Mouse (Mus musculus) liver, postnatal 0 days (tissue): ENCODE measurements around the gene Slc39a13. TPM values are rescaled to one million over a fixed set of nuclear protein-coding genes. Genes with fewer than 3 reads are reported as not detected.

ENCODE experiments used
- ATAC-seq: fragments of 200-750 bp; cut with Nextera tagmentation; 2 replicates; pipeline ENCODE4 v1.8.0; 2017; ENCODE audit warnings: mild to moderate bottlenecking, moderate library complexity
- DNase-seq: peaks from one replicate; pipeline ENCODE4 v3.0.0-alpha.2; 2016
- H3K27ac ChIP-seq: fragments of 300-500 bp; sonication (generic); 2 replicates; pipeline ENCODE4 v1.5.1; 2014; ENCODE audit warnings: antibody characterized with exemption, moderate library complexity, mild to moderate bottlenecking, low read depth
- H3K27me3 ChIP-seq: fragments of 300-500 bp; sonication (generic); 2 replicates; pipeline ENCODE4 v1.6.1; 2014; ENCODE audit warnings: low read length, control low read depth, mixed read lengths; ENCODE audit not compliant: insufficient read depth
- H3K36me3 ChIP-seq: fragments of 300-500 bp; sonication (generic); replicated peaks from 2 replicates; pipeline ENCODE4 v1.6.1; 2014; ENCODE audit warnings: mild to moderate bottlenecking, control low read depth, low read length, moderate library complexity, mixed read lengths; ENCODE audit not compliant: insufficient read depth
- H3K4me1 ChIP-seq: fragments of 300-500 bp; sonication (generic); 2 replicates; pipeline ENCODE4 v1.6.1; 2014; ENCODE audit warnings: antibody characterized with exemption, mild to moderate bottlenecking, control low read depth; ENCODE audit not compliant: insufficient read depth
- H3K4me2 ChIP-seq: fragments of 300-500 bp; sonication (generic); 2 replicates; pipeline ENCODE4 v1.6.1; 2014; ENCODE audit warnings: low read depth, mild to moderate bottlenecking, low read length, moderate library complexity, mixed read lengths
- H3K4me3 ChIP-seq: fragments of 300-500 bp; sonication (generic); 2 replicates; pipeline ENCODE4 v1.5.1; 2014; ENCODE audit warnings: low read depth, low read length
- H3K9ac ChIP-seq: fragments of 300-500 bp; sonication (generic); replicated peaks from 2 replicates; pipeline ENCODE4 v1.6.1; 2014; ENCODE audit warnings: mild to moderate bottlenecking, moderate library complexity
- H3K9me3 ChIP-seq: fragments of 300-500 bp; sonication (generic); 2 replicates; pipeline ENCODE4 v1.6.1; 2016; ENCODE audit warnings: mild to moderate bottlenecking, control low read depth, low read length, mixed read lengths
- CTCF ChIP-seq: sonication (generic); IDR thresholded peaks from 2 replicates; pipeline ENCODE4 v1.5.1; 2016; ENCODE audit warnings: antibody characterized with exemption, low read depth
- EP300 ChIP-seq: IDR thresholded peaks from 2 replicates; pipeline ENCODE4 v1.6.1; 2016; ENCODE audit warnings: antibody characterized with exemption, low read depth, mild to moderate bottlenecking
- WGBS: fragments of 180-500 bp; shearing (Covaris S2); extraction: QIAGEN DNeasy Blood & Tissue Kit; methylation state at CpG from one replicate; pipeline ENCODE4 v1.1.7; 2014; ENCODE audit not compliant: insufficient replicate concordance; 5-methylcytosine and 5-hydroxymethylcytosine counted together
- polyA plus RNA-seq: library from polyadenylated mRNA; unstranded; fragments of >200 nt; fragmentation: Nextera tagmentation; extraction: Ambion mirVana; gene quantifications from 2 replicates; pipeline ENCODE4 v1.2.1, GENCODE M21; 2015

Gene Slc39a13
- polyA plus RNA-seq, 1 experiment from 2014 or later: 7.2 TPM

- TF ChIP-seq CTCF (no peak), EP300 (no peak)
- Histone ChIP-seq H3K27ac (no peak overlapping the region), H3K36me3 (no peaks in the 10 kb centered on the region), H3K4me2 (no peak overlapping the region), H3K4me1 (peaks cover 3% of the 10 kb centered on the region; the same call in 1 of the 2 replicates), H3K4me3 (no peak overlapping the region), H3K9me3 (no peaks in the 10 kb centered on the region), H3K9ac (no peak overlapping the region), H3K27me3 (no peaks in the 10 kb centered on the region)
- WGBS: 84% methylated on average over 13 of the region's 13 CpGs
- DNase-seq (no peak), ATAC-seq (no peak)
Measured at GRCm38 (mm10) chr2:91044727-91045126, 25.5 kb downstream of the Slc39a13 start.

- Histone ChIP-seq H3K27ac (no peak overlapping the region), H3K9ac (no peak overlapping the region), H3K4me2 (peak overlapping the region; percentile 36), H3K9me3 (no peaks in the 10 kb centered on the region), H3K36me3 (no peaks in the 10 kb centered on the region), H3K4me3 (no peak overlapping the region), H3K4me1 (peaks cover 3% of the 10 kb centered on the region; the same call in 1 of the 2 replicates), H3K27me3 (no peaks in the 10 kb centered on the region)
- peak; percentile 76 for ATAC-seq
- 45% methylated on average over 21 of the region's 21 CpGs for WGBS
- TF ChIP-seq EP300 (no peak), CTCF (no peak)
- peak; percentile 37 for DNase-seq
Measured at GRCm38 (mm10) chr2:91042651-91043398, 27.4 kb downstream of the Slc39a13 start.

- TF ChIP-seq EP300 (no peak), CTCF (no peak)
- no peak overlapping the region for H3K27ac ChIP-seq
- no peaks in the 10 kb centered on the region for H3K9me3 ChIP-seq
- ATAC-seq: no peak
- no peak overlapping the region for H3K4me3 ChIP-seq
- peaks cover 3% of the 10 kb centered on the region; the same call in 1 of the 2 replicates for H3K4me1 ChIP-seq
- 78% methylated on average over 8 of the region's 8 CpGs for WGBS
- no peaks in the 10 kb centered on the region for H3K27me3 ChIP-seq
- no peaks in the 10 kb centered on the region for H3K36me3 ChIP-seq
- no peak overlapping the region for H3K9ac ChIP-seq
- DNase-seq: no peak
- no peak overlapping the region for H3K4me2 ChIP-seq
Measured at GRCm38 (mm10) chr2:91041786-91042185, 28.4 kb downstream of the Slc39a13 start.

GRCm38 (mm10) chr2:91035385-91035784, 34.8 kb downstream of the Slc39a13 start, which contains the start of gene Rapsn:
Rapsn (plus strand) TSS chr2:91035620.
- peak; percentile 8; the same call in 1 of the 2 replicates for ATAC-seq
- Histone ChIP-seq H3K27me3 (no peaks in the 10 kb centered on the region), H3K4me2 (no peak within 1 kb of the TSS), H3K27ac (no peak within 1 kb of the TSS), H3K36me3 (no peaks in the 10 kb centered on the region), H3K9ac (no peak within 1 kb of the TSS), H3K4me3 (no peak within 1 kb of the TSS), H3K4me1 (no peaks in the 10 kb centered on the region), H3K9me3 (no peaks in the 10 kb centered on the region)
- no peak for DNase-seq
- 64% methylated on average over 9 of the region's 9 CpGs for WGBS
- TF ChIP-seq CTCF (no peak), EP300 (no peak)

GRCm38 (mm10) chr2:91033000-91033399, 37.2 kb downstream of the Slc39a13 start:
- Histone ChIP-seq H3K36me3 (no peaks in the 10 kb centered on the region), H3K9ac (no peak overlapping the region), H3K27ac (no peak overlapping the region), H3K4me1 (peaks cover 6% of the 10 kb centered on the region; the same call in 1 of the 2 replicates), H3K9me3 (no peaks in the 10 kb centered on the region), H3K4me2 (no peak overlapping the region), H3K4me3 (no peak overlapping the region), H3K27me3 (no peaks in the 10 kb centered on the region)
- WGBS: 14% methylated on average over 3 of the region's 3 CpGs
- ATAC-seq: 0 out of 2 replicates have a peak, but pooled peaks have one; percentile 22
- DNase-seq: no peak
- TF ChIP-seq EP300: no peak
- peak; percentile 55 for TF ChIP-seq CTCF

- ATAC-seq (no peak), DNase-seq (no peak)
- Histone ChIP-seq H3K9me3 (no peaks in the 10 kb centered on the region), H3K4me1 (peaks cover 15% of the 10 kb centered on the region; the same call in 1 of the 2 replicates), H3K4me2 (no peak overlapping the region), H3K9ac (no peak overlapping the region), H3K27me3 (no peaks in the 10 kb centered on the region), H3K4me3 (no peak overlapping the region), H3K36me3 (no peaks in the 10 kb centered on the region), H3K27ac (no peak overlapping the region)
- TF ChIP-seq CTCF: no peak
- no peak for TF ChIP-seq EP300
- WGBS: 80% methylated on average over 4 of the region's 4 CpGs
Measured at GRCm38 (mm10) chr2:91031216-91031615, 39.0 kb downstream of the Slc39a13 start.
